In genomic region chrX:134245946-134246345, GRCm38 (mm10) we compare ENCODE assay signal across 20 mouse cellular contexts. TPM values are rescaled to one million over a fixed set of nuclear protein-coding genes. Genes with fewer than 3 reads are reported as not detected.
"Had no signal": no experiment of that assay in that cellular context is flagged by ENCODE, and none has a peak within 500 bp of the region (broad histone marks: within the 10 kb centered on the region; RNA-seq: fewer than 3 reads in every experiment).

No protein-coding gene starts in this region.

- DNase-seq: kidney, adult 18-20 months; kidney, adult 9 months; kidney, postnatal 14 days; kidney, postnatal 4 days; left cerebral cortex, postnatal 4 days; liver, postnatal 0 days; lung, postnatal 10 days; lung, postnatal 4 days; midbrain, embryonic 14.5 days; right cerebral cortex, adult 18-20 months; right cerebral cortex, postnatal 14 days; right cerebral cortex, postnatal 4 days; thymus, postnatal 25 days had no signal

- ATAC-seq: liver, postnatal 0 days had no signal

RNA-seq across cellular contexts. Expression of gene Nox1, which starts 24.2 kb away (rescaled TPM):
- total RNA-seq: layer of hippocampus, adult 18-20 months; layer of hippocampus, postnatal 14 days; left cerebral cortex, postnatal 4 days; megakaryocyte-erythroid progenitor cell, adult 5-6 weeks had no signal

RNA-seq across cellular contexts. Expression of gene Tmem35a, which starts 49.1 kb away (rescaled TPM):
- total RNA-seq: megakaryocyte progenitor cell, adult 5-6 weeks had no signal

RNA-seq across cellular contexts. Expression of gene Arl13a, which starts 58.6 kb away (rescaled TPM):
- total RNA-seq: layer of hippocampus, adult 18-20 months; layer of hippocampus, postnatal 14 days; left cerebral cortex, adult 8-10 months; left cerebral cortex, postnatal 14 days; left cerebral cortex, postnatal 4 days; megakaryocyte progenitor cell, adult 5-6 weeks; megakaryocyte-erythroid progenitor cell, adult 5-6 weeks; midbrain, postnatal 0 days had no signal
